Mouse (Mus musculus): Measurements from ENCODE around the gene Serf2. TPM values are rescaled to one million over a fixed set of nuclear protein-coding genes. Genes with fewer than 3 reads are reported as not detected.
"Not testable (repeated sequence)": the region's sequence is repeated elsewhere in the genome, so short reads cannot be mapped to it uniquely, and the experiment has no call there.

Gene Serf2
- total RNA-seq, 2 experiments from 2014 or later: 133 to 149 TPM

DNA sequence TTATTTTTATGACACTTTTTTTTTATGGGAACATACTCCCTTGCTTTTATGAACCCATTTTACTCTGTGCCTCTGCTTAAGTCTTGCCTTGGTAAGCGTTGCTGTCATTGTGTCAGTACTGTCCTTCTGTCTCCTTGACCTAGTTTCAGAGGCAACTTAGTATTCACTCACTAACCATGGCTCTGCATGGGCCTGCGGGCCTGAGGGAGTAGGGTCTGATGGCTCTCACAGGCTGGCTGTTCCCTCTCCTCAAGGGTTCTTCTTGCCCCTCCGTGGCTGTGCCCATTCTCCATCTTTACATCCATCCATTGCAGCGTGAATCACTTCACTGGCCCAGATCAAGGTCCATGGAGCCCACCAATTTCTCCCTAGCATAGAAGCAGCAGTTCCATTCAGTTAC lies 2.5 kb upstream of the Serf2 start:
- intact Hi-C loops (cut with DNase I): no loop called here
- DNase-seq: no peak

DNA sequence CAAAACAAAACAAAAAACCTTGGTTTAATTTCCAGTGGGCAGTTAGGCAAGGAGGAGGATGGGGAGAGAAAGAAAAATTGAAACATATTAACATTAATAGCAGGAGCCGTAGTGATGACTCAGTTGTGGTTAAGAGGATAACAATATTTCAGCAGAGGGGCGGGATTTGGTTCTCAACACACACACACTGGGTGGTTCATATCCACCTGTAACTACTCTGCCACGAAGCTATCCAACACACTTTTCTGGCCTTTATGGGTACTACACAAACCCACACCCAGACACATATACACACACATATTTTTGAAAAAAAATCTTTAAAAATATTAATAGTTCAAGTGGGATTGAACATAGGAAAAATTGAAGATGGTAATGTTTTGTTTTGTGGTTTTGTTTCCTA lies 2.0 kb upstream of the Serf2 start:
- intact Hi-C loops (cut with DNase I): no loop called here
- no peak for DNase-seq

DNA sequence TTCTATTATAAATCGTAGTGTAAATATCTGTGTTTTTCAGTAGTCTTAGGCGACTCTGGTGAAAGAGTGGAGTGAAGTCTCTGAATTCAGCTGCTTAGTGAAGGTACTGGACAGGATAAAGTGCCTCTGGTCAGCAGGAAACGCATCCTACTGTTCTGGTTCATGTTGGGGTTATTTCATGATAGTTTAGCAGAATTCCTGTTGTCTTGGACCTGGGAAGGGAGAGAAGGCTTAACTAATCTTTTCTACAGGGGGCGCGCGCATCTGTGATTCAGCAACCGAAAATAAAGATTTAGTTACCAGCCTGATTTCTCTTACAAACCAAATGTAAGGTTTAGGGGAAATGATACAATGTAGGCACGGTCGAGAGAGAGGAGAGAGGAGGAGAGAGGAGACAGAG lies 859 bp upstream of the Serf2 start:
- DNase-seq: peak; percentile 29
- intact Hi-C loops (cut with DNase I): no loop called here

DNA sequence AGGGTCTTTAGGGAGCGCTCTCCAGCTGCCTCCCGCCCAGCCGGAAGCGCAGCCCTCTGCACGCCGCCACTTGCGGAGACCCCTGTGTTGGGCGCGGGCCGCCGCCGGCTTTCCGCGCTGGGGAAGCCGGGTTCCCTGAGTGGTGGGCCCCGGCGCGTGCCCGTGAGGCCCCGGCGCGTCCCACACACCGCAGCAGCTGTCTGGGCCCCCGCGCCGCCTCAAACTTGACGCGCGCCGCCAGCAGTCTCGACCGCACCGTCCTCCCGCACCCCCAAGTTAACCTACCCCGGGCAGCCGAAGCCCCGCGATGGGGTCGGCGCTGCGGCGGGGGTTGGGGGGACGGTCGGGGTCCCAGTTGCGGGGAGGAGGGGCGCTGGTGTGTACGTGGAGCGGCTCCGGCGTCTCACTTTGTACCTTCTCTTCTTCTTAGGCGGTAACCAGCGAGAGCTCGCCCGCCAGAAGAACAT lies 583 bp downstream of the Serf2 start:
- no peak for DNase-seq

DNA sequence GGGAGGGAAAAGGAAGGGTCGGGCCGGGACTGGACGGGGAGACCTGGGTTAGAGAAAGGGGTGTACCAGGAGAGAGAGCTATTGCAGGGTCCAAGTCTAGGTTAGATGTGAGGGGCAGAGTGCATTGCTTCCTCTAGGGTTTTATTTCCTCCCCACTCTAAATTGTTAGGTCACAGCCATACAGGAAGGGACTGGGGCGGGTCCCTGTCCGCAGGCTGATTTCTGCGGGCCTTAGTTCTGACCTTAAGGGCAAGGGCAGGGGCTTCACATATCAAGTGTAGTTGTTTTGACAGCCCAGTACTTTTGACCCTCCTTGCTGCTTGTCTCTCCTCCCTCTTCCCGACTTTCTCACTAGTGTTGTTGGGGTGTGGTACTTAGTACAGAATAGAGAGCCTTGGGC lies 1.1 kb downstream of the Serf2 start:
- intact Hi-C loops (cut with DNase I): no loop called here
- DNase-seq: no peak

More for the DNA sequence above, 583 bp downstream of the Serf2 start:
- intact Hi-C loops (cut with DNase I): no loop called here

DNA sequence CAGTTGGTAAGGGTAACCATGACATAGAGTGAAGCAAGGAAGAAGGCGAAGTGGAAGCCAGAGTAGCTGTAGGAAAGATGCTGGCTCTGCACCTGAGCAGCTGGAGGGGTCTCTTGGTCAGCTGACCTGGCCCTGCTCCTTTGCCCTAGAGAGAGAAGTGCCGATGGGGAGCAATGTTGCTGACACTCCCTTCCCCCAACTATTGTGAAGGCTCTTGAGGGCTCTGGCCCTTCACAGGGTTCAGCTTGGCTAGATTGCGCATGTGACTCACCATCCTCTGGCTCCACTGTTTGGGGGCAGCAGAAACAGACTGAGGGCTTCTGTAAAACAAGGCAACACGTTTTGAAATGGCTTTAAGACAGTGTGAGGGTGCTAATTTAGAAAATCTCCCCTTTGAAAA lies 3.4 kb downstream of the Serf2 start:
- intact Hi-C loops (cut with DNase I): no loop called here
- no peak for DNase-seq

DNA sequence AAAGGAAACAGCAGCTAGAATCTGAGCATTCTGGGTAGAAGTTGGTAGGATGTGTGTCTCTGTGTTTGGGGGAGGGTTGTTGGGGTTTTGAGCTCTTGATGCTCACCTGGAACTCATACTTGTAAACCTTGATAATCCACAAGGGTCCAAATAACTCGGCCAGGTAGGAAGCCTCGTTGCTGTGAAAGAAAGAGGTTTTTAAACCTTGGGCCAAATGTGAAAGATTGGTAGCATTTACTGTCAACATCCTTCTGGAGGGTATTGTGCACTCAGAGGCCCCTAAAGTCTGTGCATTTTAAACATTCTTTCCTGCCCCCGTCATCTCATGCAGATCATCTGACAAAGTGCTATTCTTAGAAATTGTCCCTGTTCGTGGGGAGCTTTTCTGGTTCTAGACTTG lies 4.0 kb downstream of the Serf2 start, which contains the start of gene Hypk:
Gene Hypk, plus strand, starts transcription at position 301 of the 400 bp plus-strand sequence.
- intact Hi-C loops (cut with DNase I): no loop called here
- DNase-seq: no peak

DNA sequence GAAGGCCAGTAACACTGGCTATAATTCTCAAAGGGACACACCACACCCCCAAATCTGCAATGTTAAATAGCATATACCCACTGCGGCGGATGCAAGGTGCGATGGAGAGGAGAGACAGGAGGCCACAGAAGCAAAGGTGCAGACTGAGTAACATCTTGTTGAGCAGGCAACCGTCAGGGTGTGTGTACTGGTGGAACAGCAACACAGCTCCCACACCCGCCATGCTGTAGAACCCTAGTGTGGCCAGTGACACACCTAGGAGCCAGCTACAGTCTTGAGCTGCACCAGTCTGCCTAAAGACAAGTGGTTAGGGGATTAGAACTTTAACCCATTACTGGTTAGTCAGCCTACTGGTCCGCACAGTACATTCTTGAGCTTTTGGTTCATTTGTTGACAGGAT lies 4.9 kb downstream of the Serf2 start:
- no peak for DNase-seq
- intact Hi-C loops (cut with DNase I): no loop called here

DNA sequence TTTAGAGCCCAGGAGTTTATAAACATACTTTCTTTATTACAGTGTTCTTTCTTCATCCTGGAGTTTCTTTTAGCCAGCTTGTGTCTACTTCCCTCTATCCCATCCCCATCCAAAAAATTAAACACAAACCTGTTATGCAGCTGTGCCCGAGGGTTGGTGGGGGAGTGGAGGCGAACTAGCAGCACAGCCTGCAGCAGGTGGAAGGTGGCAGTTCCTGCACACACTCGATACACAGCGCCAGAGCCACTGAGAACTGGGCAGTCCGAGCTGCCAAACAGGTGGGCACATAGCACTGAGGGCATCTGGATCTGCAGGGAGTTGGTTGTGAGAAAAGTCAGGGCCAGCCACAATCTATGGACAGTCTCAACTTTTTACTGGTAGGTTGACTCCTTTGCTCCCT lies 6.5 kb downstream of the Serf2 start:
- intact Hi-C loops (cut with DNase I): no loop called here
- DNase-seq: no peak

DNA sequence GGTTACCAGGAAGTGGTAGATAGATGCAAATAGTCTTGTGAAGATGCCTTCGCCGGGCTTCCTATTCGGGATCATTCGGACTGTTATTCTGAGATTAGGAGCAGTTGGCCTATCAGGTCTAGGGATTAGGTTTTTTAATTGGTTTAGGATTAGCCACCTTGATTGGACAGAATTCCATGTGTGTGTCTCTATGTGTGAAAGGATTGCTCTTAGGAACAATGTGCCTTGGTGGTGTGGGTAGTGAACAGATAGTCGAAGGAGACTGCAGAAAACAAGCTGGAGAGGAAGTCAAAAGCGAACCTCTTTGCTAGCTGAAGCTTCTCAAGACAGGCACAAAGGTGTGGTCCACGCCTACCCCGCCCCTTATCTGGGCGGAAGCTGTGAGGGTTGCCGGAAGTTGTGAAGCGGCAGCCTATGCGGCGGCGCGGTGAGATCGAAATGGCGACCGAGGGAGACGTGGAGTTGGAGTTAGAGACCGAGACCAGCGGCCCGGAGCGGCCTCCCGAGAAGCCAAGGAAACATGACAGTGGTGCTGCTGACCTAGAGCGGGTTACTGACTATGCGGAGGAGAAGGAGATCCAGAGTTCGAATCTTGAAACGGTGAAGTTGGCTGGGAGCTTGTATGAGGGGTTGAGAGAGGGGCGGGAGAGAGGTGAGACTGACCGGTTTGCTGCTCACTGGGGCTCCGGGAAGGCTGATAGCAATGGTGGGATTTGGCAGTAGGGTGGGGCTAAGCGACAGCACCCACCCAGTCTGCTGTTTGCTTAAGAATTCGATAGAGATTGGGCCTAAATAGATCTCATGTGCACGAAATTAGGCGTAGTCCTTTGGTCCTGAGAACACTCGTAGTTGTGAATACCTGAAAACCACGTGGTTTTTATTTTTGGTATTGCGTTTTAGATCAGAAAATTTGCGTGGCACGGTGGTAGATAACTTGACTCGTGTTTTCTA lies 8.0 kb downstream of the Serf2 start, which contains the start of gene Serinc4:
Gene Serinc4, minus strand, starts transcription at position 90 of the 951 bp plus-strand sequence.
- intact Hi-C loops (cut with DNase I): no loop called here
- peak; percentile 81 for DNase-seq

DNA sequence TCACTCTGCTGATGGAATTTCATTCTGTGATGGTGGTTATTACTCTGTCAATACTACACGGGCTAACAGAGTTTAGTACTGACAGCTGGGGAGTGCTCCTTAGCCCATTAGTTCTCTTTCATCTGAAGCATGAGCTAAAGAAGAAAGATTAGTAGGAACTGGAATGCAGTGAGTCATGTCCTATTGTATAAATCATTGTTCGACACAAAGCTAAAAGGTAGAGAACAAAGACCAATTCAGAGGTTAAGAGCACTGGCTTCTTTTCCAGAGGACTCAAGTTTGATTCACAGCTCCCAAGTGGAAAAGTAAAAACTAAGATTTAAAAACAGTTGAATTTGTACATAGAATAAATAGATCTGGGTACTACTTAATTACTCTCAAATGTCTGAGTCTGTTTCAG lies 11.1 kb downstream of the Serf2 start:
- DNase-seq: no peak
- intact Hi-C loops (cut with DNase I): no loop called here

DNA sequence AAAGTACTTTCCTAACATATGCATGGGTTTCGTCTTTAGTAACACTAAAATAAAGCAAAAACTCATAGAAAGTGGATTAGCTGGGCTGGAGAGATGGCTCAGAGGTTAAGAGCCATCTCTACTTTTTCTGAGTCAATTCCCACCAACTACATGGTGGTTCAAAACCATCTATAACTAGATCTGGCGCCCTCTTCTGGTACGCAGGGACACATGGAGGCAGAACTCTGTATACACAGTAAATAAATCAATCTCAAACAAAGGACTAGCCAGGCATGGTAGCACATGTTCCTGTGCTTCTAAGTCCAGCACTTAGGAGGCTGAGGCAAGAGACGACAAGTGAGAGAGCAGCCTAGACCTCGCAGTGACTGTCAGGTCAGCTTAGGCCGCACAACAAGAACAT lies 20.0 kb downstream of the Serf2 start:
- intact Hi-C loops (cut with DNase I); DNase-seq: not testable (repeated sequence)

DNA sequence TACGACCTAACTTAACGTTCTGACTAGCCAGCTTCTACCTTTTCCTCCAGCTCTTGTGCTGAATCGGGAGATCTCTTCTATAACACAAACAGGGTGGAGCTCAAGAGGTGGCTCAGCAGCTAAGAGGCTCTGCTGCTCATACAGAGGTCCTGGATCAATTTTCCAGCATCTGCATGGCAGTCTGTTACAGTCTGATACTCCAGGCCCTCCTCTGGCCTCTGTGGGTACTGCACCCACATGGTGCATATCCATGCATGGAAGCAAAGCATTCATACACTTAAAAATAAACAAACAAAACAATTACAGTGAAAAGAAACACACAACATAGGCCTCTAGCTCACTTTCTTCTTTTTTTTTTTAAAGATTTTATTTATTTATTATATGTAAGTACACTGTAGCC lies 23.8 kb downstream of the Serf2 start:
- intact Hi-C loops (cut with DNase I); DNase-seq: not testable (repeated sequence)

DNA sequence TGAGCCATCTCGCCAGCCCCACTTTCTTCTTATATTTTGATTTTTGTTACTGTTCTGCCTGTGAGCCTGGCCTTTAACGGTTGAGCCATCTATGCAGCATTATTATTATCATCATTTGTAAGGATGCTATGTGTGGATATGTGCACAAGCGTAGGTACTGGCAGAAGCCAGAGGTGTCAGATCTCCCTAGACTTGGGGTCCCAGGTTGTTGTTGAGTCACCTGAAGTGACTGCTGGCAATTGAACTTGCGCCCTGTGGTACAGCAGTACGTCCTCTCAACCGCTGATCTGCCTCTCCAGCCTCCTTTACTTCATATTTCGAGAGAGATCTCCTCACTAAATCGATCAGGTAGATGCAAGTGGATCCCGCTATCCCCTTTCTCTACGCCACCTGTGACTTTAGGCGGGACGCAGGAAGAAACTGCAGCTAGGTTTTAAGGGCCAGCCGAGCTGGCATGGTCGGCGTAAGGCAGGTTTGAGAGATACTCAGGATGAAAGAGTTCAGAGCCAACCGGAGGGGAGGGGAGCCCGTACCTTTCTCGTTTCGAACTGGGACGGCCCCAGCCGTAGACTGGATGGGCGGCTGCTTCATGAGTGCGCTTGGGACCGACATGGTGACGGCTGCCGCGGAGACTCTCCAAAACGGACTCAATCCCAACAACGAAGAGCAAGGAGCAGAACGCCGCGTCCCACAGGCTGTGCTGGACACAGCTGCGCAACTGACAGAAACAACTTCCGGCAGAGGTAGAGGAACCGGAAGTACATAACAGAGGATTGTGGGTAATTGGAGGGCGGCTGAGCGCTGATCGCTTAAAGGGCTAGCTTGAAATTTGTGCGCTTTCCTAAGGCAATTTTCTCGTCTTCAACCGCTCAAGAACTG lies 24.5 kb downstream of the Serf2 start, which contains the start of gene Mfap1b:
Gene Mfap1b, minus strand, starts transcription at position 767 of the 879 bp plus-strand sequence.
- intact Hi-C loops (cut with DNase I): not testable (repeated sequence)

DNA sequence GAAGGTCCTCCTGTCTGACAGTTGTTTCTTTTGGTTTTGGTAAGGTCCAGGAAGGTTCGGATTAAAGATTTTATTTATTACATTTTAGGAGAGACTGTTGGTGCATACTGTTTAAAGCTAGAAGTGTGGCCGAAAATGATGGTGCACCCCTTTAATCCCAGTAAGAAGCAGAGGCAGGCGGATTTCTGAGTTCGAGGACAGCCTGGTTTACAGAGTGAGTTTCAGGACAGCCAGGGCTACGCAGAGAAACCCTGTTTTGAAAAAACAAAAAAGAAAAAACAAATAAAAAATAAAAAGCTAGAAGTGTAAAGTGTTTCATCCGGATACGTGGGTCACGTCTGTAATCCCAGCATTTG lies 25.2 kb downstream of the Serf2 start:
- intact Hi-C loops (cut with DNase I): no loop called here
- DNase-seq: no peak

More for the DNA sequence above, 24.5 kb downstream of the Serf2 start, which contains the start of gene Mfap1b:
- DNase-seq: peak; percentile 77

DNA sequence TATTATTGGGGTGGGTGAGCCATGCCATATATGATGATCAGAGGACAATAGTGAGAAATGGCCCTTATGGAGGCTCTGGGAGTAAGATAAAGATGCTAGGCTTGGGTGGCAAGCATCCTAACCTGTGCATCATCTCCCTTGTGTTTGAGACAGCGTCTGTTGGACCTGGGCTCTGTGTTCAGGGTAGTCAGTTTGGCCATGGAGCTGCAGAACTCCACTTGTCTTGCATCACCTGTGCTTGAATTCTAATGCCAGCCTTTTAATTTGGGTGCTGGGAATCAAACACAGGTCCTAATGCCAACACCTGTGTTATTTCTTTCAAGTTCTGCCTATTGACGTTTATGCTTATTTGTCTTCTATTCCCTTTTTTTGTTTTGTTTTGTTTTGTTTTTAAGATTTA lies 26.3 kb downstream of the Serf2 start:
- intact Hi-C loops (cut with DNase I); DNase-seq: not testable (repeated sequence)

DNA sequence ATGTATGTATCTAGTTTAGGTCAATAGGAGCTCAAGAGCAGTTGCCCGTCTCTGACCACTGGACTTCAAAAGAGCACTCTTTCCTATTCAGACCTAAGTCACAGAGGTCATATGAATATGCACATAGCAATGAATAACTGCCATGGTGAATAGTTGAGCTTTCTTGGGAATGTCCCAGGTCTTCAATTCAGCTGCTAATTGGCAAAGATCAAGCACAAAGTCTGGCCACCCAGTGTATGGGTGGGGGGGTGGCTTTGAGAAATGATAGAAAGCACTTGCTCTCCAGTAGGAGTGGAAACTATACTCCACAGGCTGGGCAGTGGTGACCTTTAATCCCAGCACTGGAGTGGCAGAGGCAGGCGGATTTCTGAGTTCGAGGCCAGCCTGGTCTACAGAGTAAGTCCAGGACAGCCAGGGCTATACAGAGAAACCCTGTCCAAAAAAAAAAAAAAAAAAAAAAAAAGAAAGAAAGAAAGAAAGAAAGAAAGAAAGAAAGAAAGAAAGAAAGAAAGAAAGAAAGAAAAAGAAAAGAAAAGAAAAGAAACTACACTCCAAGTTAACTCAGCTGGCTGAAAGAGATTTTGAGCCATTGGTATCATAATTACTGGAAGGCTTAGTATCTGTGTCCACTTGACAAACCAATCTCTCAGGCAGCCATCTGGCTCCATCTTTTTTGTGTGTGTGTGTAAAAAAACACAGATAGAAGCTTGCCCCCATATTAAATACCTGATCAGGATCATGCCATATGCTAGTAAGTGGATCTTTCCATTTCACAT lies 28.7 kb downstream of the Serf2 start:
- intact Hi-C loops (cut with DNase I): no loop called here

DNA sequence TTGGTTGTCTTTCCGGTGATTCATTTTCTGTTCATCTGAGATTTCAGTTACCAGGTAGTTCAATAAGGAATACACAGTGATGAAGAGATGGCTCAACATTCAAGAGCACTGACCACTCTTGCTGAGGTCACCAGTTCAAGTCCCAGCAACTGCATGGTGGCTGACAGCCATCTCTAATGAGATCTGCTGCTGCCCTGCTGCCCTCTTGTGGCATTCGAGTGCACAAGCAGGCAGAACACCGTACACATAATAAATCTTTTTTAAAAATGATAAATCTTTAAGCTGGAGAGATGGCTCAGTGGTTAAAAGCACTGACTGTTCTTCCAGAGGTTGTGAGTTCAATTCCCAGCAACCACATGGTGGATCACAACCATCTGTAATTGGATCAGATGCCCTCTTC lies 31.5 kb downstream of the Serf2 start:
- DNase-seq: no peak
- intact Hi-C loops (cut with DNase I): no loop called here

More for the DNA sequence above, 28.7 kb downstream of the Serf2 start:
- no peak for DNase-seq

DNA sequence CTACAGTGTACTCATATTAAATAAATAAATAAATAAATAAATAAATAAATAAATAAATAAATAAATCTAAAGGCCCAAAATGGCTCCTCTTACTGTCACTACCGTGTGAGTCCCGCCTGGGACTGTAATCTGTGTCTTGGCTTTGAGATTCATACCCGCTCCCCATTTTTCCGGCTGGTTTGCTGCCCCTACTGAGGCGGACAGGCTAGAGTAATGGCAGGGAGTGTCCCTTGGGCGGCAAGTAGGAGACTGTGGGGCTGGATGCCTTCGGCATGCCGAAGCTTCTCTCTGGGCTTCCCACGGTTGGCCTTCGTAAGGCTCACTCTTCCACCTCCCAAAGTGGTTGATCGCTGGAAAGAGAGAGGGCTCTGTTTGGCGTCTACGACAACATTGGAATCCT lies 31.9 kb downstream of the Serf2 start:
- DNase-seq; intact Hi-C loops (cut with DNase I): not testable (repeated sequence)

DNA sequence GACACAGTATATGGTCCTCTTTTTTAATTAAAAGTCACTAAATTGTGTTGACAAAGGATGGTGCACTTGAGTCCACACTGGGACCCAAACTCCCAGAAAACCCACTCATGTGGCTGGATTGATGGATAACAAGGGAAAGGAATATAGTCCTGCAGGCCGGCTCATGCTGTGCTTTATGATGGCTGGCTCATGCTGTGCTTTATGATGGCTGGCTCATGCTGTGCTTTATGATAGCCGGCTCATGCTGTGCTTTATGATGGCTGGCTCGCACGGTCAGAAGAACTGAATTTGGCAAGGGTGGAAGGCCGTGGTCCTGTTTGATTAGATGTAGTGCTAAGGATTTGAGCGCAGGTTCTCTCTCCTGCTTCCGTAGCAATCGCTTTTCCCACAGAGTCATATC lies 34.6 kb downstream of the Serf2 start:
- intact Hi-C loops (cut with DNase I): no loop called here
- DNase-seq: no peak
